Mouse (Mus musculus) heart, embryonic 12.5 days (tissue): ENCODE measurements around the gene Zdbf2. TPM values are rescaled to one million over a fixed set of nuclear protein-coding genes. Genes with fewer than 3 reads are reported as not detected.
A peak's percentile ranks its signal among the peaks of the same experiment; 100 is the strongest.
"Not testable (repeated sequence)": the region's sequence is repeated elsewhere in the genome, so short reads cannot be mapped to it uniquely, and the experiment has no call there.

Source experiments
- ATAC-seq: fragments of 200-750 bp; cut with Nextera tagmentation; 2 replicates; pipeline ENCODE4 v1.8.0; 2017; ENCODE audit warnings: moderate TSS enrichment, moderate library complexity; ENCODE audit not compliant: insufficient number of reproducible peaks, low FRiP score
- H3K27ac ChIP-seq: fragments of 300-500 bp; sonication (generic); 2 replicates; pipeline ENCODE4 v1.5.1; 2016; ENCODE audit warnings: mild to moderate bottlenecking, moderate library complexity; ENCODE audit not compliant: poor library complexity, severe bottlenecking
- H3K27me3 ChIP-seq: fragments of 300-500 bp; sonication (generic); replicated peaks from 2 replicates; pipeline ENCODE4 v1.6.1; 2016; ENCODE audit warnings: mild to moderate bottlenecking, moderate library complexity
- H3K36me3 ChIP-seq: fragments of 300-500 bp; sonication (generic); 2 replicates; pipeline ENCODE4 v1.6.1; 2016; ENCODE audit warnings: mild to moderate bottlenecking, moderate library complexity
- H3K4me1 ChIP-seq: fragments of 300-500 bp; sonication (generic); replicated peaks from 2 replicates; pipeline ENCODE4 v1.6.1; 2016; ENCODE audit warnings: mild to moderate bottlenecking
- H3K4me2 ChIP-seq: fragments of 300-500 bp; sonication (generic); 2 replicates; pipeline ENCODE4 v1.6.1; 2016; ENCODE audit warnings: mild to moderate bottlenecking, moderate library complexity
- H3K4me3 ChIP-seq: fragments of 300-500 bp; sonication (generic); 2 replicates; pipeline ENCODE4 v1.5.1; 2016; ENCODE audit warnings: mild to moderate bottlenecking
- H3K9ac ChIP-seq: fragments of 300-500 bp; sonication (generic); 2 replicates; pipeline ENCODE4 v1.6.1; 2016; ENCODE audit warnings: mild to moderate bottlenecking, moderate library complexity
- H3K9me3 ChIP-seq: fragments of 300-500 bp; sonication (generic); replicated peaks from 2 replicates; pipeline ENCODE4 v1.6.1; 2016; ENCODE audit warnings: mild to moderate bottlenecking, moderate library complexity
- WGBS: fragments of 180-500 bp; shearing (Covaris S2); methylation state at CpG from one replicate; pipeline ENCODE4 v1.1.7; 2016; 5-methylcytosine and 5-hydroxymethylcytosine counted together
- polyA plus RNA-seq: library from polyadenylated mRNA; unstranded; fragments of >200 nt; fragmentation: Nextera tagmentation; extraction: Ambion mirVana; gene quantifications from 2 replicates; pipeline ENCODE4 v1.2.1, GENCODE M21; 2016

Gene Zdbf2
- polyA plus RNA-seq, 1 experiment from 2014 or later = 10.7 TPM

- H3K4me1 ChIP-seq = no peaks in the 10 kb centered on the region
- no peaks in the 10 kb centered on the region for H3K36me3 ChIP-seq
- no peaks in the 10 kb centered on the region for H3K9me3 ChIP-seq
- WGBS = 33% methylated on average over 4 of the region's 4 CpGs
- H3K27me3 ChIP-seq = peaks cover 81% of the 10 kb centered on the region
- ATAC-seq = no peak
- H3K4me2 ChIP-seq = no peak overlapping the region
- H3K27ac ChIP-seq = no peak overlapping the region
- no peak overlapping the region for H3K4me3 ChIP-seq
- H3K9ac ChIP-seq = no peak overlapping the region
These were observed 7.6 kb upstream of the Zdbf2 start for GRCm38 (mm10) chr1:63265461-63265860.

GRCm38 (mm10) chr1:63266121-63266520 is 6.9 kb upstream of the Zdbf2 start:
- Histone ChIP-seq H3K9ac (no peak overlapping the region), H3K27me3 (peaks cover 80% of the 10 kb centered on the region), H3K27ac (no peak overlapping the region), H3K36me3 (no peaks in the 10 kb centered on the region), H3K9me3 (no peaks in the 10 kb centered on the region), H3K4me1 (no peaks in the 10 kb centered on the region), H3K4me2 (no peak overlapping the region), H3K4me3 (no peak overlapping the region)
- no peak for ATAC-seq
- 43% methylated on average over 12 of the region's 12 CpGs for WGBS

- H3K4me3 ChIP-seq = no peak overlapping the region
- 41% methylated on average over 15 of the region's 15 CpGs for WGBS
- no peak for ATAC-seq
- H3K27ac ChIP-seq = no peak overlapping the region
- no peaks in the 10 kb centered on the region for H3K9me3 ChIP-seq
- no peak overlapping the region for H3K4me2 ChIP-seq
- no peaks in the 10 kb centered on the region for H3K36me3 ChIP-seq
- H3K9ac ChIP-seq = no peak overlapping the region
- no peaks in the 10 kb centered on the region for H3K4me1 ChIP-seq
- H3K27me3 ChIP-seq = peaks cover 83% of the 10 kb centered on the region
These were observed 6.3 kb upstream of the Zdbf2 start for GRCm38 (mm10) chr1:63266716-63267115.

- Histone ChIP-seq H3K9ac (no peak overlapping the region), H3K4me2 (no peak overlapping the region), H3K27me3 (peaks cover 56% of the 10 kb centered on the region), H3K4me1 (peaks cover 10% of the 10 kb centered on the region; the same call in 1 of the 2 replicates), H3K27ac (no peak overlapping the region), H3K4me3 (no peak overlapping the region), H3K36me3 (no peaks in the 10 kb centered on the region), H3K9me3 (no peaks in the 10 kb centered on the region)
- 27% methylated on average over 8 of the region's 8 CpGs for WGBS
- ATAC-seq = no peak
These were observed 865 bp upstream of the Zdbf2 start for GRCm38 (mm10) chr1:63272125-63272675.

GRCm38 (mm10) chr1:63273339-63273951 is 380 bp downstream of the Zdbf2 start:
- WGBS = under 1% methylated on average over 60 of the region's 89 CpGs
- Histone ChIP-seq H3K4me3 (peak overlapping the region; percentile 78), H3K9ac (peak overlapping the region; percentile 83), H3K4me2 (peak overlapping the region; percentile 77), H3K27me3 (peaks cover 49% of the 10 kb centered on the region), H3K27ac (peak overlapping the region; percentile 74), H3K4me1 (peaks cover 10% of the 10 kb centered on the region; the same call in 1 of the 2 replicates), H3K36me3 (no peaks in the 10 kb centered on the region), H3K9me3 (no peaks in the 10 kb centered on the region)
- peak; percentile 49; the same call in 1 of the 2 replicates for ATAC-seq

GRCm38 (mm10) chr1:63274046-63274730 is 1.1 kb downstream of the Zdbf2 start:
- Histone ChIP-seq H3K4me3 (peak overlapping the region; percentile 78), H3K27ac (no peak overlapping the region), H3K4me1 (peaks cover 10% of the 10 kb centered on the region; the same call in 1 of the 2 replicates), H3K27me3 (peaks cover 41% of the 10 kb centered on the region), H3K4me2 (peak overlapping the region; percentile 77), H3K9me3 (no peaks in the 10 kb centered on the region), H3K9ac (peak overlapping the region; percentile 83), H3K36me3 (no peaks in the 10 kb centered on the region)
- whole genome bisulfite sequencing = 17% methylated on average over 19 of the region's 19 CpGs
- ATAC-seq = no peak

GRCm38 (mm10) chr1:63278106-63278505 is 5.0 kb downstream of the Zdbf2 start:
- H3K4me2 ChIP-seq = no peak overlapping the region

GRCm38 (mm10) chr1:63293965-63294364 is 20.9 kb downstream of the Zdbf2 start:
- Histone ChIP-seq H3K9me3 (no peaks in the 10 kb centered on the region), H3K4me2 (no peak overlapping the region), H3K27me3 (no peaks in the 10 kb centered on the region), H3K36me3 (no peaks in the 10 kb centered on the region), H3K27ac (no peak overlapping the region), H3K9ac (no peak overlapping the region), H3K4me1 (no peaks in the 10 kb centered on the region), H3K4me3 (no peak overlapping the region)
- no peak for ATAC-seq
- WGBS = 57% methylated on average over 7 of the region's 7 CpGs

More at GRCm38 (mm10) chr1:63278106-63278505, 5.0 kb downstream of the Zdbf2 start:
- Histone ChIP-seq H3K27me3 (peaks cover 13% of the 10 kb centered on the region), H3K4me3 (no peak overlapping the region), H3K9me3 (no peaks in the 10 kb centered on the region), H3K4me1 (peaks cover 7% of the 10 kb centered on the region; the same call in 1 of the 2 replicates), H3K36me3 (no peaks in the 10 kb centered on the region), H3K9ac (no peak overlapping the region), H3K27ac (no peak overlapping the region)
- WGBS = 27% methylated on average over 5 of the region's 5 CpGs
- no peak for ATAC-seq

- H3K36me3 ChIP-seq = peaks cover 24% of the 10 kb centered on the region
- H3K27ac ChIP-seq = no peak overlapping the region
- peak overlapping the region; percentile 24 for H3K4me3 ChIP-seq
- H3K9ac ChIP-seq = no peak overlapping the region
- WGBS = 37% methylated on average over 18 of the region's 18 CpGs
- ATAC-seq = no peak
- no peaks in the 10 kb centered on the region for H3K9me3 ChIP-seq
- H3K27me3 ChIP-seq = peaks cover 13% of the 10 kb centered on the region
- H3K4me1 ChIP-seq = no peaks in the 10 kb centered on the region
- peak overlapping the region; percentile 59 for H3K4me2 ChIP-seq
These were observed 36.6 kb downstream of the Zdbf2 start for GRCm38 (mm10) chr1:63309661-63310060.

- not testable (repeated sequence) for ATAC-seq, H3K4me3 ChIP-seq, H3K9me3 ChIP-seq, H3K4me1 ChIP-seq, H3K4me2 ChIP-seq, H3K9ac ChIP-seq, H3K27me3 ChIP-seq, H3K27ac ChIP-seq, H3K36me3 ChIP-seq
- WGBS = 37% methylated on average over 12 of the region's 12 CpGs
These were observed 50.6 kb downstream of the Zdbf2 start for GRCm38 (mm10) chr1:63323565-63324132.
